Mouse (Mus musculus) erythroblast, embryonic 14.5 days (primary cell): Measurements from ENCODE around the gene Ism2.

ENCODE experiments used
- GATA1 ChIP-seq: IDR thresholded peaks from 2 replicates; pipeline ENCODE4 v1.6.1; 2012; ENCODE audit warnings: low read length, inconsistent platforms, mixed read lengths
- TAL1 ChIP-seq: IDR thresholded peaks from 3 replicates; pipeline ENCODE4 v1.6.1; 2012; ENCODE audit warnings: low read length, inconsistent platforms, mixed read lengths

DNA sequence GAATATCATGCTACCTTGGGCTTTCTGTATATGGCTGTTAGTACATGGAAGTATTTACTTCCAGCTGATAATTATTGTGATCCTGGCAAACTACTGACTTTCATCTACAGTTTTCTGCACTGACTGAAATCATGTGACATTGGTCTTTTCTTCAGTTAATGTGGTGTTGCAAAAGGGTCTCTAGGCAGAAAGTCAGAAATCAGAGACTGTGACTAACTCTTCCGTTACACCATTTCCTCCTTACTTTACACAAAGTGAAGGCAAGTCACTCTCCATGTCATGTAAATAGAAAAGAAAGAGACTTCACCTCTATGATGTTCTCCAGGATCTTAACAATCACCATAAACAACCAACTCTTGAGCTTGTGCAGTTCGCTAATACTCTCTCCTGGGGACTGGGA, 69.9 kb downstream of the Ism2 start:
- TF ChIP-seq GATA1, result no peak
- no peak for TF ChIP-seq TAL1
